7 mouse cellular contexts compared by ENCODE assay signal in genomic region chr2:131982546-131983196, GRCm38 (mm10). TPM values are rescaled to one million over a fixed set of nuclear protein-coding genes. Genes with fewer than 3 reads are reported as not detected.
DNase-seq lines count a peak whose midpoint lies in the region; ATAC-seq and TF ChIP-seq lines count a peak whose summit lies in the region.

No protein-coding gene starts in this region.

- ATAC-seq in kidney, embryonic 15.5 days (replicated peaks; ENCODE audit: low FRiP score): peak; percentile 81

- H3K4me1 ChIP-seq in ES-Bruce4 (ENCODE audit: control insufficient read depth, insufficient read depth, low read length): no peaks in the 10 kb centered on the region
- H3K4me1 ChIP-seq in heart, embryonic 10.5 days: peaks cover 22% of the 10 kb centered on the region
- H3K4me1 ChIP-seq in kidney, embryonic 15.5 days: peaks cover 2% of the 10 kb centered on the region; the same call in 1 of the 2 replicates
- no peaks in the 10 kb centered on the region for H3K4me1 ChIP-seq in lung, adult 2 months (ENCODE audit: control insufficient read depth, insufficient read depth, low read length)

- H3K27ac ChIP-seq in ES-Bruce4 (ENCODE audit: insufficient read depth, low read length): no peak overlapping the region
- no peak overlapping the region for H3K27ac ChIP-seq in heart, embryonic 10.5 days
- H3K27ac ChIP-seq in kidney, embryonic 15.5 days: no peak overlapping the region

- no peak for TF ChIP-seq POLR2A in ES-Bruce4 (IDR thresholded peaks at IDR 0.05; ENCODE audit: insufficient read depth, low read length)
- TF ChIP-seq POLR2A in lung, adult 2 months (IDR thresholded peaks at IDR 0.05; ENCODE audit: borderline replicate concordance, extremely low read depth, low read depth, low read length): no peak

- peak; percentile 77 for TF ChIP-seq CTCF in ES-Bruce4 (IDR thresholded peaks at IDR 0.05; ENCODE audit: low read depth, low read length)
- peak; percentile 95 for TF ChIP-seq CTCF in lung, adult 2 months (IDR thresholded peaks at IDR 0.05; ENCODE audit: insufficient read depth, low read length)

- no peak overlapping the region for H3K9ac ChIP-seq in ES-Bruce4 (ENCODE audit: low read depth, poor library complexity, severe bottlenecking)
- no peak overlapping the region for H3K9ac ChIP-seq in kidney, embryonic 15.5 days

- no peak overlapping the region for H3K4me3 ChIP-seq in ES-Bruce4 (ENCODE audit: low read depth, low read length)
- no peak overlapping the region for H3K4me3 ChIP-seq in heart, embryonic 10.5 days
- no peak overlapping the region for H3K4me3 ChIP-seq in kidney, embryonic 15.5 days (replicated peaks)
- no peak overlapping the region for H3K4me3 ChIP-seq in lung, adult 2 months (replicated peaks; ENCODE audit: extremely low read depth, low read depth, low read length)

- no peaks in the 10 kb centered on the region for H3K9me3 ChIP-seq in ES-Bruce4 (replicated peaks; ENCODE audit: control insufficient read depth, insufficient read depth, low read length, poor library complexity, severe bottlenecking)
- no peaks in the 10 kb centered on the region for H3K9me3 ChIP-seq in heart, embryonic 10.5 days
- H3K9me3 ChIP-seq in kidney, embryonic 15.5 days (replicated peaks): 0 out of 2 replicates have a peak, but pooled peaks cover 6% of the 10 kb centered on the region

- 17% methylated on average over 6 of the region's 6 CpGs for WGBS in heart, embryonic 10.5 days
- 27% methylated on average over 6 of the region's 6 CpGs for WGBS in kidney, embryonic 15.5 days
- WGBS in lung, adult 2 months: 14% methylated on average over 6 of the region's 6 CpGs

- H3K36me3 ChIP-seq in ES-Bruce4 (ENCODE audit: control insufficient read depth, insufficient read depth, low read length, poor library complexity, severe bottlenecking): no peaks in the 10 kb centered on the region
- H3K36me3 ChIP-seq in heart, embryonic 10.5 days: no peaks in the 10 kb centered on the region
- no peaks in the 10 kb centered on the region for H3K36me3 ChIP-seq in kidney, embryonic 15.5 days

- no peak for TF ChIP-seq EP300 in ES-Bruce4 (IDR thresholded peaks at IDR 0.05; ENCODE audit: insufficient read depth, low read depth, low read length)

- H3K4me2 ChIP-seq in kidney, embryonic 15.5 days: no peak overlapping the region

- DNase-seq in adipocyte (ENCODE audit: low spot score): peak; percentile 83
- peak; percentile 90 for DNase-seq in embryo, embryonic 10 days (ENCODE audit: low spot score)
- DNase-seq in heart, embryonic 10.5 days (ENCODE audit: low spot score): peak; percentile 87
- DNase-seq in lung, adult 2 months: peak; percentile 45
- DNase-seq in retina, adult 2 months (ENCODE audit: low read depth, low spot score): peak; percentile 47

- no peaks in the 10 kb centered on the region for H3K27me3 ChIP-seq in ES-Bruce4 (ENCODE audit: control insufficient read depth, insufficient read depth, low read length, poor library complexity, severe bottlenecking)
- H3K27me3 ChIP-seq in heart, embryonic 10.5 days (ENCODE audit: insufficient read depth, poor library complexity, severe bottlenecking): no peaks in the 10 kb centered on the region
- H3K27me3 ChIP-seq in kidney, embryonic 15.5 days: 0 out of 2 replicates have a peak, but pooled peaks cover 4% of the 10 kb centered on the region

RNA-seq across cellular contexts. Expression of gene Prnd, which starts 32.0 kb away (rescaled TPM):
- polyA plus RNA-seq in ES-Bruce4 (2011; ENCODE audit: insufficient read depth, insufficient read length, low read depth, missing spikeins): 1.1 and 2.0 TPM in 2 replicates
- 3.1 and 4.6 TPM in 2 replicates for polyA plus RNA-seq in heart, embryonic 10.5 days (2016; fragmentation: Nextera tagmentation; extraction: Ambion mirVana)
- 18.9 and 20.8 TPM in 2 replicates for polyA plus RNA-seq in kidney, embryonic 15.5 days (2015; fragmentation: Nextera tagmentation; extraction: Ambion mirVana)
- polyA plus RNA-seq in lung, adult 2 months (2012; rRNA removed): 0.95 and 1.1 TPM in 2 replicates

RNA-seq across cellular contexts. Expression of gene Rassf2, which starts 47.4 kb away (rescaled TPM):
- polyA plus RNA-seq in ES-Bruce4 (2011; ENCODE audit: insufficient read depth, insufficient read length, low read depth, missing spikeins): 4.0 and 4.3 TPM in 2 replicates
- 4.7 TPM in 2 replicates for polyA plus RNA-seq in heart, embryonic 10.5 days (2016; fragmentation: Nextera tagmentation; extraction: Ambion mirVana)
- 8.4 and 11.3 TPM in 2 replicates for polyA plus RNA-seq in kidney, embryonic 15.5 days (2015; fragmentation: Nextera tagmentation; extraction: Ambion mirVana)
- 26.6 and 27.1 TPM in 2 replicates for polyA plus RNA-seq in lung, adult 2 months (2012; rRNA removed)
